ENCODE assay signal across 8 mouse cellular contexts in the genomic region with DNA sequence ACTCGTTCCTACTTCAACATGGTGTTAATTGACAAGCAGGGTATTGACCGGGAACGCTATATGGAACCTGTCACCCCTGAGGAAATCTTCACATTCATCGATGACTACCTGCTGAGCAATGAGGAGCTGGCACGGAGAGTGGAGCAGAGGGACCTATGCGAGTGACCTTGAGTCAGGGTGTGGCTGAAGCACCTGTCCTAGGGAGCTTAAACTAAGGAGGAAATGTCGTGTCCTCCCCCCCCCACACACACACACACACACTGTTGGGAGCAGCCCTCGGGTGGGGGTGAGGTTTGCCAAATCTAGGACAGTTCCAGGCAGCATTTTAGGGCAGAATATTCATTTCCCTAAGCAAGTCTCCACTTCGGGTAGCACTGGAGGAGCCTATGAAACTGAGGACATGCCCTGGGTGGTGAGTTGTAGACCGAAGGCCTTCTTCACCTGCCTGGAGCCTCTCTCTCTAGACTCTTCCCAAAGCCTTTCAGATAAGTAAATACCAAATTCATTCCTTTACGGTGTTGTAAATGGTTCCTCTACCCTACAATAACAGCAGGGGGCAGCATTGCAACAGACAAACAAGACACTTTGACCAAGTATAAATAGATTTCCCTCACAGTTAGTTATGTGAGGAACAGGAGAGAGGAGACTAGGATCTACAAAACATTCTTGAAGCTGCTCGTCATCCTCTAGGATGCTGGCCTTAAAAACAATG. TPM values are rescaled to one million over a fixed set of nuclear protein-coding genes. Genes with fewer than 3 reads are reported as not detected.
DNase-seq lines count a peak whose midpoint lies in the region; ATAC-seq and TF ChIP-seq lines count a peak whose summit lies in the region.

No protein-coding gene starts in this region.

- no peak overlapping the region for H3K4me2 ChIP-seq in forebrain, postnatal 0 days (ENCODE audit: low read depth)
- no peak overlapping the region for H3K4me2 ChIP-seq in forebrain, embryonic 15.5 days (replicated peaks)

- WGBS in forebrain, postnatal 0 days: 57% methylated on average over 12 of the region's 12 CpGs
- WGBS in forebrain, embryonic 15.5 days: 67% methylated on average over 12 of the region's 12 CpGs

- no peaks in the 10 kb centered on the region for H3K36me3 ChIP-seq in forebrain, postnatal 0 days (ENCODE audit: insufficient read depth)
- H3K36me3 ChIP-seq in forebrain, embryonic 15.5 days: no peaks in the 10 kb centered on the region

- H3K27me3 ChIP-seq in forebrain, postnatal 0 days (ENCODE audit: insufficient read depth, low read length): no peaks in the 10 kb centered on the region; the same call in 1 of the 2 replicates
- H3K27me3 ChIP-seq in forebrain, embryonic 15.5 days: no peaks in the 10 kb centered on the region

- H3K27ac ChIP-seq in forebrain, postnatal 0 days (ENCODE audit: low read depth, low read length): no peak overlapping the region
- H3K27ac ChIP-seq in forebrain, embryonic 15.5 days (replicated peaks): no peak overlapping the region

- H3K9ac ChIP-seq in forebrain, postnatal 0 days: no peak overlapping the region
- no peak overlapping the region for H3K9ac ChIP-seq in forebrain, embryonic 15.5 days (replicated peaks)

- ATAC-seq in forebrain, postnatal 0 days: no peak
- ATAC-seq in forebrain, embryonic 15.5 days (replicated peaks): no peak

- DNase-seq in forebrain, postnatal 0 days: peak; percentile 48
- peak; percentile 36 to 51 for DNase-seq in right cerebral cortex, adult 2 months (ENCODE audit: low spot score in 2 of 2)
- DNase-seq in right cerebral cortex, postnatal 25 days: no peak
- DNase-seq in embryo, embryonic 11 days: peak; percentile 22
- DNase-seq in layer of hippocampus, adult 9-10 months (ENCODE audit: low spot score): peak; percentile 17
- DNase-seq in naive thymus-derived CD4-positive, alpha-beta T cell, adult 2 months (ENCODE audit: low read depth): peak; percentile 54
- no peak for DNase-seq in urinary bladder, postnatal 10 days (ENCODE audit: low spot score)

- TF ChIP-seq CTCF in forebrain, postnatal 0 days (IDR thresholded peaks at IDR 0.05; ENCODE audit: low read depth): peak; percentile 64

- H3K4me1 ChIP-seq in forebrain, postnatal 0 days (ENCODE audit: insufficient read depth): no peaks in the 10 kb centered on the region
- H3K4me1 ChIP-seq in forebrain, embryonic 15.5 days: no peaks in the 10 kb centered on the region

- H3K4me3 ChIP-seq in forebrain, postnatal 0 days (ENCODE audit: low read depth, low read length): no peak overlapping the region
- no peak overlapping the region for H3K4me3 ChIP-seq in forebrain, embryonic 15.5 days

- no peaks in the 10 kb centered on the region for H3K9me3 ChIP-seq in forebrain, postnatal 0 days (ENCODE audit: low read length)
- H3K9me3 ChIP-seq in forebrain, embryonic 15.5 days: no peaks in the 10 kb centered on the region

RNA-seq across cellular contexts. Expression of gene Srpx2, which starts 23.2 kb away (rescaled TPM):
- 1.3 and 2.4 TPM in 2 replicates for total RNA-seq in forebrain, postnatal 0 days (2014; rRNA removed)
- polyA plus RNA-seq in forebrain, postnatal 0 days (2015; fragmentation: Nextera tagmentation; extraction: Ambion mirVana): 1.3 and 1.4 TPM in 2 replicates
- 0.56 and 1.1 TPM in 2 replicates for polyA plus RNA-seq in forebrain, embryonic 15.5 days (2015; fragmentation: Nextera tagmentation; extraction: Ambion mirVana)

RNA-seq across cellular contexts. Expression of gene Tspan6, which starts 33.2 kb away (rescaled TPM):
- total RNA-seq in forebrain, postnatal 0 days (2014; rRNA removed): 168 and 177 TPM in 2 replicates
- 248 and 263 TPM in 2 replicates for polyA plus RNA-seq in forebrain, postnatal 0 days (2015; fragmentation: Nextera tagmentation; extraction: Ambion mirVana)
- 217 and 232 TPM in 2 replicates for polyA plus RNA-seq in forebrain, embryonic 15.5 days (2015; fragmentation: Nextera tagmentation; extraction: Ambion mirVana)

RNA-seq across cellular contexts. Expression of gene Sytl4, which starts 50.2 kb away (rescaled TPM):
- 0.86 and 1.1 TPM in 2 replicates for total RNA-seq in forebrain, postnatal 0 days (2014; rRNA removed)
- 0.34 and 0.41 TPM in 2 replicates for polyA plus RNA-seq in forebrain, postnatal 0 days (2015; fragmentation: Nextera tagmentation; extraction: Ambion mirVana)
- polyA plus RNA-seq in forebrain, embryonic 15.5 days (2015; fragmentation: Nextera tagmentation; extraction: Ambion mirVana): 0.36 and 0.82 TPM in 2 replicates

Comparison
In these comparisons a context has a peak if more than half of its experiments do, and no peak if none do; other contexts are left out.
1. DNase-seq: peak in forebrain, postnatal 0 days (single experiment), right cerebral cortex, adult 2 months (2 of 2), embryo, embryonic 11 days (single experiment), layer of hippocampus, adult 9-10 months (single experiment) and naive thymus-derived CD4-positive, alpha-beta T cell, adult 2 months (single experiment); none in right cerebral cortex, postnatal 25 days (single experiment) and urinary bladder, postnatal 10 days (single experiment).